Mouse (Mus musculus): ENCODE measurements at regions not wholly inside any gene's neighbourhood (a gene's known extent, or its start where the extent isn't known, plus 50 kb on each side); places are given as distances from the start of the nearest gene placed in this dataset.
A peak's percentile ranks its signal among the peaks of the same experiment; 100 is the strongest.

DNA sequence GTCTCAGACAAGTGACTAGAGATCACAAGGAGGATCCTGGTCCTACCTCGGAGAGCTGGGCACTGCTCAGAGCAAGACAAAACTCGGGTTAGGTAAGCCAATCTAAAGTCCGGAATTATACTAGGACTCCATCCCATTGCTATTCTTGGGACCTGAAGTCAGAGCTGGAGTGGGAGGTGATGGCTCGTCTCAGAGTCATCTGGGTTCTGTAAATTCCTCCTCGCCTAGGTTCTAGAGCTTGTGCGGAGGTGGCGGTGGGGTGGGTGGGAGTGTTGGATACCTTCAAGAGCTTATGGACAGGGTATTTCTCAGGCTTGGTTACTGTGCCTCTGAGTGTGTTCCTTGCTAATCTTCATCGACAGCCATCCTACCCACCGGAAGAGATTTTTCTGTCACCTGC is 78.6 kb upstream of the Nap1l1 start:
- 95% methylated on average over 9 of the region's 9 CpGs for WGBS
- Histone ChIP-seq H3K27me3 (ENCODE audit: control insufficient read depth, insufficient read depth, low read length) (no peaks in the 10 kb centered on the region), H3K4me1 (ENCODE audit: control insufficient read depth, insufficient read depth, insufficient read length) (peaks cover 2% of the 10 kb centered on the region; the same call in 1 of the 2 replicates), H3K36me3 (ENCODE audit: control insufficient read depth, insufficient read depth, low read length) (no peaks in the 10 kb centered on the region), H3K27ac (ENCODE audit: insufficient read depth, low read length) (no peak overlapping the region), H3K4me3 (ENCODE audit: extremely low read depth, insufficient read depth, insufficient read length) (no peak overlapping the region)
- no peak for DNase-seq (ENCODE audit: low read depth in 1 of 2, low spot score in 2 of 2)
- no peak for TF ChIP-seq CTCF (IDR thresholded peaks at IDR 0.05; ENCODE audit: extremely low read depth, insufficient read depth, insufficient read length, insufficient replicate concordance)
- TF ChIP-seq POLR2A (IDR thresholded peaks at IDR 0.05; ENCODE audit: low read depth, low read length): no peak

DNA sequence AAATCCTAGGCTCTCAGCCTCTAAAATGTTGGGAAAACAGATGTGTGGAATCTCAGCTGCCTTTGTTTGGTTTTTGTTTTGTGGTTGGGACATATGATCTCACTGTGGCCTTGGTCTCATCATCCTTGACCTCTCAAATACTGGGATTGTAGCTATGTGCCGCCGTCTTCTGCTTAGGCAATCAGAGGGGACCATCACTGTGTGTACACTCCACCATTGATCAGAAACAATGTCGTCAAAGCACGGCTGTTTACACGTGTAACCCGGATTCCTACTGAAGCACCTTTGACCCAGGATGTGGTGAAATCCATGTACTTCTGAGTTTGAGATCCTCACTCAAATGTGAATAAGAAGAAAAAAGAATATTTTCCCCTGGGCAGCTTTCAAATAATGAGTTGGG is 68.0 kb upstream of the Nap1l1 start:
- Histone ChIP-seq H3K27ac (ENCODE audit: insufficient read depth, low read length) (no peak overlapping the region), H3K36me3 (ENCODE audit: control insufficient read depth, insufficient read depth, low read length) (no peaks in the 10 kb centered on the region), H3K4me3 (ENCODE audit: extremely low read depth, insufficient read depth, insufficient read length) (no peak overlapping the region), H3K4me1 (ENCODE audit: control insufficient read depth, insufficient read depth, insufficient read length) (no peaks in the 10 kb centered on the region), H3K27me3 (ENCODE audit: control insufficient read depth, insufficient read depth, low read length) (no peaks in the 10 kb centered on the region)
- no peak for DNase-seq (ENCODE audit: low read depth in 1 of 2, low spot score in 2 of 2)
- TF ChIP-seq CTCF (IDR thresholded peaks at IDR 0.05; ENCODE audit: extremely low read depth, insufficient read depth, insufficient read length, insufficient replicate concordance) (no peak), POLR2A (IDR thresholded peaks at IDR 0.05; ENCODE audit: low read depth, low read length) (no peak)
- 96% methylated on average over 6 of the region's 6 CpGs for WGBS

DNA sequence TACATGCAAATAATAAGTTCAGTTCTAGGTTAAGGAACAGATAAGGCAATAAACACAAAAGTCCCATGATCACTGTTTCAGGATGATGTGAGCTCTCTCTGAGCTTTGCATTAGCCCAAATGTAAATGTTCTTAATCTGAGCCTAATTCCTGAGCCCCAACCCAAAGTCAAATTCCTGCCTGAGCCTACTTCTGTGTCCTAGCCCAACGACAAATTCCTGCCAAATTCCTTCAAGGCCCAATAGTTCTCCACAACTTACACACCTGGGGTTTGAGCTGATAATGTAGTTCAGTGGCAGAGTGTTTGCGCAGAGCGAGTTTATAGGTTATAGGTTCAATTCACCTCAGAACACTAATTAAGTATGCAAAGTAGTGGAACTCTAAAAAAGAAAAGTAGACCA is 64.1 kb upstream of the Nap1l1 start:
- DNase-seq (ENCODE audit: low read depth in 1 of 2, low spot score in 2 of 2): no peak
- no peaks in the 10 kb centered on the region for H3K36me3 ChIP-seq (ENCODE audit: control insufficient read depth, insufficient read depth, low read length)
- H3K27ac ChIP-seq (ENCODE audit: insufficient read depth, low read length): no peak overlapping the region; the same call in 1 of the 2 replicates
- no peak overlapping the region for H3K4me3 ChIP-seq (ENCODE audit: extremely low read depth, insufficient read depth, insufficient read length)
- H3K4me1 ChIP-seq (ENCODE audit: control insufficient read depth, insufficient read depth, insufficient read length): no peaks in the 10 kb centered on the region
- TF ChIP-seq CTCF (IDR thresholded peaks at IDR 0.05; ENCODE audit: extremely low read depth, insufficient read depth, insufficient read length, insufficient replicate concordance) (no peak), POLR2A (IDR thresholded peaks at IDR 0.05; ENCODE audit: low read depth, low read length) (no peak)
- H3K27me3 ChIP-seq (ENCODE audit: control insufficient read depth, insufficient read depth, low read length): no peaks in the 10 kb centered on the region
- 83% methylated on average over 3 of the region's 3 CpGs for WGBS

DNA sequence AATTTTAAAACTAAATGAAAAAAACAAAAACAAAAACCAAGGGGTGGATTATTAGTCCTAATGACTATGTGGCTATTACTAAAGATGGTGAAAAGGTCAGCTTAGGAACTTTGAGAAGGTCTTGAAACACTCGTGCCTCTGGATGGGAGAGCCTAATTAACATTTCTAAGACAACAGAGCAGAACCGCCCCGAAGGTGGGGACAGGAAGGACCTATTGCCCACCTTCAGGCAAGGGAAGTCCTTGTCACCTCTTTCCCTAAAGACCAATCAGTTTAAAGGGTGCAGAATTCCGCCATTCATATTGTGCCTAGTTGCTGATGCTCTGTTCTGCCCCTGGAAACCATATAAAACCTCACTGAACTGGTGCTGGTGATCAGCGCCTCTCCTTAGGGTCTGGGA is 63.5 kb upstream of the Nap1l1 start:
- H3K4me3 ChIP-seq (ENCODE audit: extremely low read depth, insufficient read depth, insufficient read length): no peak overlapping the region
- no peak for DNase-seq (ENCODE audit: low read depth in 1 of 2, low spot score in 2 of 2)
- no peak overlapping the region for H3K27ac ChIP-seq (ENCODE audit: insufficient read depth, low read length)
- no peaks in the 10 kb centered on the region for H3K4me1 ChIP-seq (ENCODE audit: control insufficient read depth, insufficient read depth, insufficient read length)
- H3K27me3 ChIP-seq (ENCODE audit: control insufficient read depth, insufficient read depth, low read length): no peaks in the 10 kb centered on the region
- H3K36me3 ChIP-seq (ENCODE audit: control insufficient read depth, insufficient read depth, low read length): no peaks in the 10 kb centered on the region
- TF ChIP-seq POLR2A (IDR thresholded peaks at IDR 0.05; ENCODE audit: low read depth, low read length): no peak
- no peak for TF ChIP-seq CTCF (IDR thresholded peaks at IDR 0.05; ENCODE audit: extremely low read depth, insufficient read depth, insufficient read length, insufficient replicate concordance)
- 90% methylated on average over 5 of the region's 5 CpGs for WGBS

DNA sequence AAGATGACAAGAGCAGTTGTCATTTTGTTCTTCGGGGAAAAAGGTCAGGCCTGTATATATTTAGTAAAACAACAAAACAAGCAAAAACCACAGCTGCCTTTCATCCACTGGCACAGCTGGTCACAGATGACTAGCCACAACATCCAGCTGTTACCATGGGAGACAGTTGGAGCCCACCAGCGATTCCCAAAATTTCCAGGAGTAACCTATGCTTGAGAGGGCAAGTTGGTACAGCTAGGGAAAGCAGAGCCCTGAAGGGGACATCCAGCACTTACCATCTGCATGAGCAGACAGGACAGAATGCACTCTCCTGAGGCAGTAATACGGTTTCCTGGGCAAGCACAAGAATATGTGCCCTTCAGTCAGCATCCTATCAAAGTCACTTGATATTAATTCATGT is 62.9 kb upstream of the Nap1l1 start:
- H3K4me1 ChIP-seq (ENCODE audit: control insufficient read depth, insufficient read depth, insufficient read length): no peaks in the 10 kb centered on the region
- 68% methylated on average over 3 of the region's 3 CpGs for WGBS
- H3K27ac ChIP-seq (ENCODE audit: insufficient read depth, low read length): no peak overlapping the region
- TF ChIP-seq CTCF (IDR thresholded peaks at IDR 0.05; ENCODE audit: extremely low read depth, insufficient read depth, insufficient read length, insufficient replicate concordance): no peak
- TF ChIP-seq POLR2A (IDR thresholded peaks at IDR 0.05; ENCODE audit: low read depth, low read length): no peak
- H3K36me3 ChIP-seq (ENCODE audit: control insufficient read depth, insufficient read depth, low read length): no peaks in the 10 kb centered on the region
- no peak overlapping the region for H3K4me3 ChIP-seq (ENCODE audit: extremely low read depth, insufficient read depth, insufficient read length)
- DNase-seq (ENCODE audit: low read depth in 1 of 2, low spot score in 2 of 2): no peak
- H3K27me3 ChIP-seq (ENCODE audit: control insufficient read depth, insufficient read depth, low read length): no peaks in the 10 kb centered on the region

DNA sequence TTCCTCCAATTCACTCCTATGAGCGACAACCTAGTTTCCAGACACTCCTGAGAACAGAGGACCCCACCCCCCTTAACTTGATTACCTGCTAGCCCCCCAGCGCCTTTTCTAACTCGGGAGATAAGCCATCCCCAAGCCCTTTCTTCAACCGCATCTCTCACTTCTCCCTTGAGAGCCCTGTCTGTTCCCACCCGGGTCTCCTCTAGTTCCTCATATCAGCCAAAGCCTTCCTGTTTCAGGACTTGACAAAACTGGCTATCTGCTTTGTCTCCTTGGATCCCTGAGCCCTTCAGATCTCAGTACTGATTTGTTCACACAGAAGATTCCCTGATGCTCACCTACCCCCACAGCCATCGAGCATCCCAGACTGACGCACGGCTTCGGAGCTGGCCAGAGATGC is 61.5 kb upstream of the Nap1l1 start:
- no peak for TF ChIP-seq POLR2A (IDR thresholded peaks at IDR 0.05; ENCODE audit: low read depth, low read length)
- no peak for TF ChIP-seq CTCF (IDR thresholded peaks at IDR 0.05; ENCODE audit: extremely low read depth, insufficient read depth, insufficient read length, insufficient replicate concordance)
- H3K27ac ChIP-seq (ENCODE audit: insufficient read depth, low read length): peak overlapping the region; percentile 36; the same call in 1 of the 2 replicates
- no peak overlapping the region for H3K4me3 ChIP-seq (ENCODE audit: extremely low read depth, insufficient read depth, insufficient read length)
- H3K27me3 ChIP-seq (ENCODE audit: control insufficient read depth, insufficient read depth, low read length): no peaks in the 10 kb centered on the region
- DNase-seq (ENCODE audit: low read depth in 1 of 2, low spot score in 2 of 2): no peak
- no peaks in the 10 kb centered on the region for H3K4me1 ChIP-seq (ENCODE audit: control insufficient read depth, insufficient read depth, insufficient read length)
- H3K36me3 ChIP-seq (ENCODE audit: control insufficient read depth, insufficient read depth, low read length): no peaks in the 10 kb centered on the region
- 67% methylated on average over 9 of the region's 9 CpGs for WGBS

DNA sequence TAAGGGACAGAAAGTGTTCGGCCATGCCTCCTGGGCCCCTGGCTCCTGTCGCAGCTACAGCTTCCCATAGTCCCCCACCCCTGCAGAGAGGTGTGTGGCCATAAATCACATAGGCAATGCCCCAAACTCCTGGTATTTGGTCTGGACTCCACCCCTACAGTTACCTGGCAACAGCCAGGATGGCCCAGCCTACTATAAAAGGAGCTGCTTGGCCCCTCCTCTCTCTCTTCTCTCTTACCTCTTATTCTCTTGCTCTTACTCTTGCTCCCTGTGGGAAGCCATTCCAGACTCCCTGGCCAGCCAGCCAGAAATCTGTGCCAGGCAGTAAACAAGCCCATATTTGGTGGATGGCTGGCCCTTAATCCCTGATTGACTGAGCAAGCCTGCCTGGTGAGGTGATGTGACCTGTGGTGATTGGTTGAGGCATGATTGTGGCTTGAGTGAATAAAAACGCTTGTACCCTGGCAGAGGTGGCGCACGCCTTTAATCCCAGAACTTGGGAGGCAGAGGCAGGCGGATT is 56.4 kb upstream of the Nap1l1 start:
- Histone ChIP-seq H3K27me3 (ENCODE audit: control insufficient read depth, insufficient read depth, low read length) (no peaks in the 10 kb centered on the region), H3K27ac (ENCODE audit: insufficient read depth, low read length) (no peak overlapping the region), H3K4me1 (ENCODE audit: control insufficient read depth, insufficient read depth, insufficient read length) (no peaks in the 10 kb centered on the region), H3K4me3 (ENCODE audit: extremely low read depth, insufficient read depth, insufficient read length) (no peak overlapping the region), H3K36me3 (ENCODE audit: control insufficient read depth, insufficient read depth, low read length) (no peaks in the 10 kb centered on the region)
- TF ChIP-seq POLR2A (IDR thresholded peaks at IDR 0.05; ENCODE audit: low read depth, low read length): no peak
- TF ChIP-seq CTCF (IDR thresholded peaks at IDR 0.05; ENCODE audit: extremely low read depth, insufficient read depth, insufficient read length, insufficient replicate concordance): no peak
- WGBS: 93% methylated on average over 6 of the region's 6 CpGs
- no peak for DNase-seq (ENCODE audit: low read depth in 1 of 2, low spot score in 2 of 2)

All from spleen, adult 2 months (tissue).